Mouse (Mus musculus): Measurements from ENCODE around the gene Kcnh6.

GRCm38 (mm10) chr11:106027607-106028006 is 19.7 kb downstream of the Kcnh6 start:
- no peak for TF ChIP-seq CTCF (IDR thresholded peaks at IDR 0.05; ENCODE audit: low read depth)
- TF ChIP-seq EP300 (IDR thresholded peaks at IDR 0.05; ENCODE audit: low read depth) = no peak

Measured in heart, postnatal 0 days (tissue).